Mouse (Mus musculus) bone marrow macrophage, adult 2 months (primary cell): ENCODE data around the gene Zfp277. TPM values are rescaled to one million over a fixed set of nuclear protein-coding genes. Genes with fewer than 3 reads are reported as not detected.

Experiments used
- H3K27ac ChIP-seq: 2 replicates; pipeline ENCODE4 v1.5.1; 2012; ENCODE audit warnings: low read depth, low read length; ENCODE audit not compliant: insufficient read depth
- H3K4me1 ChIP-seq: 2 replicates; pipeline ENCODE4 v1.6.1; 2012; ENCODE audit warnings: low read length; ENCODE audit not compliant: control insufficient read depth, insufficient read depth
- H3K4me3 ChIP-seq: 2 replicates; pipeline ENCODE4 v1.5.1; 2012; ENCODE audit warnings: mild to moderate bottlenecking, low read length, moderate library complexity; ENCODE audit not compliant: insufficient read depth
- CTCF ChIP-seq: IDR thresholded peaks from 2 replicates; pipeline ENCODE4 v1.5.1; 2012; ENCODE audit warnings: low read depth, mild to moderate bottlenecking, low read length, moderate library complexity
- POLR2A ChIP-seq: IDR thresholded peaks from 2 replicates; pipeline ENCODE4 v1.6.1; 2012; ENCODE audit warnings: mild to moderate bottlenecking, low read depth, low read length, borderline replicate concordance
- polyA plus RNA-seq: library from polyadenylated mRNA; stranded (reverse); fragments of >200 nt; gene quantifications from 2 replicates; pipeline ENCODE4 v1.2.4, GENCODE M21; 2012; ENCODE audit not compliant: missing spikeins, insufficient read depth, insufficient read length

Gene Zfp277
- polyA plus RNA-seq, 1 experiment = 30.4 TPM

GRCm38 (mm10) chr12:40445206-40445605 is 496 bp downstream of the Zfp277 start:
- no peak overlapping the region for H3K27ac ChIP-seq
- H3K4me1 ChIP-seq = peaks cover 15% of the 10 kb centered on the region
- TF ChIP-seq POLR2A (no peak), CTCF (no peak)
- peak overlapping the region; percentile 75 for H3K4me3 ChIP-seq

GRCm38 (mm10) chr12:40438049-40438448 is 7.7 kb downstream of the Zfp277 start:
- peaks cover 9% of the 10 kb centered on the region for H3K4me1 ChIP-seq
- no peak for TF ChIP-seq CTCF
- no peak for TF ChIP-seq POLR2A
- no peak overlapping the region for H3K27ac ChIP-seq
- no peak overlapping the region for H3K4me3 ChIP-seq

GRCm38 (mm10) chr12:40434101-40434500 is 11.6 kb downstream of the Zfp277 start:
- TF ChIP-seq POLR2A = no peak
- TF ChIP-seq CTCF = no peak
- no peak overlapping the region for H3K4me3 ChIP-seq

GRCm38 (mm10) chr12:40431075-40431474 is 14.6 kb downstream of the Zfp277 start:
- Histone ChIP-seq H3K4me3 (no peak overlapping the region), H3K4me1 (peaks cover 32% of the 10 kb centered on the region), H3K27ac (no peak overlapping the region)
- TF ChIP-seq POLR2A (no peak), CTCF (no peak)

More at GRCm38 (mm10) chr12:40434101-40434500, 11.6 kb downstream of the Zfp277 start:
- Histone ChIP-seq H3K4me1 (peaks cover 32% of the 10 kb centered on the region), H3K27ac (no peak overlapping the region)

- H3K27ac ChIP-seq = no peak overlapping the region
- TF ChIP-seq POLR2A (no peak), CTCF (no peak)
- H3K4me3 ChIP-seq = no peak overlapping the region
- H3K4me1 ChIP-seq = peaks cover 32% of the 10 kb centered on the region
These were observed 15.7 kb downstream of the Zfp277 start for GRCm38 (mm10) chr12:40429976-40430375.

GRCm38 (mm10) chr12:40427606-40428005 is 18.1 kb downstream of the Zfp277 start:
- no peak overlapping the region for H3K4me3 ChIP-seq
- no peak for TF ChIP-seq POLR2A
- no peak for TF ChIP-seq CTCF
- peaks cover 22% of the 10 kb centered on the region for H3K4me1 ChIP-seq
- no peak overlapping the region for H3K27ac ChIP-seq

- Histone ChIP-seq H3K4me3 (no peak overlapping the region), H3K27ac (no peak overlapping the region), H3K4me1 (0 out of 2 replicates have a peak, but pooled peaks cover 3% of the 10 kb centered on the region)
- TF ChIP-seq CTCF = no peak
- no peak for TF ChIP-seq POLR2A
These were observed 20.7 kb downstream of the Zfp277 start for GRCm38 (mm10) chr12:40424991-40425390.

- no peak for TF ChIP-seq CTCF
- TF ChIP-seq POLR2A = no peak
- no peak overlapping the region for H3K27ac ChIP-seq
- no peak overlapping the region for H3K4me3 ChIP-seq
- no peaks in the 10 kb centered on the region for H3K4me1 ChIP-seq
These were observed 28.4 kb downstream of the Zfp277 start for GRCm38 (mm10) chr12:40417257-40417656.

- Histone ChIP-seq H3K4me1 (no peaks in the 10 kb centered on the region), H3K4me3 (no peak overlapping the region), H3K27ac (no peak overlapping the region)
- no peak for TF ChIP-seq POLR2A
- TF ChIP-seq CTCF = no peak
These were observed 30.3 kb downstream of the Zfp277 start for GRCm38 (mm10) chr12:40415312-40415925.

- no peaks in the 10 kb centered on the region for H3K4me1 ChIP-seq
- H3K4me3 ChIP-seq = no peak overlapping the region
- no peak for TF ChIP-seq POLR2A
- no peak for TF ChIP-seq CTCF
- no peak overlapping the region for H3K27ac ChIP-seq
These were observed 30.9 kb downstream of the Zfp277 start for GRCm38 (mm10) chr12:40414682-40415311.

GRCm38 (mm10) chr12:40399812-40400211 is 45.9 kb downstream of the Zfp277 start:
- Histone ChIP-seq H3K27ac (no peak overlapping the region), H3K4me3 (no peak overlapping the region), H3K4me1 (no peaks in the 10 kb centered on the region)
- TF ChIP-seq POLR2A = no peak
- TF ChIP-seq CTCF = no peak

- Histone ChIP-seq H3K27ac (no peak overlapping the region), H3K4me3 (no peak overlapping the region), H3K4me1 (no peaks in the 10 kb centered on the region)
- no peak for TF ChIP-seq POLR2A
- no peak for TF ChIP-seq CTCF
These were observed 46.3 kb downstream of the Zfp277 start for GRCm38 (mm10) chr12:40399386-40399785.
